Comparison of ENCODE assay signal across 8 mouse cellular contexts in genomic region chr9:118453427-118453826, GRCm38 (mm10). TPM values are rescaled to one million over a fixed set of nuclear protein-coding genes. Genes with fewer than 3 reads are reported as not detected.
DNase-seq lines count a peak whose midpoint lies in the region; ATAC-seq and TF ChIP-seq lines count a peak whose summit lies in the region.

No protein-coding gene starts in this region.

- H3K4me3 ChIP-seq in cerebellum, adult 2 months (replicated peaks; ENCODE audit: insufficient read depth, low read depth, low read length) = peak overlapping the region; percentile 57
- H3K4me3 ChIP-seq in kidney, embryonic 14.5 days (ENCODE audit: low read length) = peak overlapping the region; percentile 0; the same call in 1 of the 2 replicates
- H3K4me3 ChIP-seq in liver, embryonic 15.5 days (replicated peaks) = no peak overlapping the region

- H3K9me3 ChIP-seq in kidney, embryonic 14.5 days (ENCODE audit: control insufficient read depth, low read length) = no peaks in the 10 kb centered on the region
- H3K9me3 ChIP-seq in liver, embryonic 15.5 days (replicated peaks) = no peaks in the 10 kb centered on the region

- H3K4me1 ChIP-seq in cerebellum, adult 2 months (ENCODE audit: control insufficient read depth, insufficient read depth, low read length) = no peaks in the 10 kb centered on the region
- H3K4me1 ChIP-seq in kidney, embryonic 14.5 days (ENCODE audit: control insufficient read depth, insufficient read depth, low read length) = no peaks in the 10 kb centered on the region
- no peaks in the 10 kb centered on the region for H3K4me1 ChIP-seq in liver, embryonic 15.5 days (replicated peaks)

- no peak for TF ChIP-seq POLR2A in cerebellum, adult 2 months (IDR thresholded peaks at IDR 0.05; ENCODE audit: borderline replicate concordance, insufficient read depth, low read length)

- no peaks in the 10 kb centered on the region for H3K36me3 ChIP-seq in kidney, embryonic 14.5 days (ENCODE audit: control insufficient read depth, insufficient read depth, low read length)
- no peaks in the 10 kb centered on the region for H3K36me3 ChIP-seq in liver, embryonic 15.5 days (replicated peaks)

- 5% methylated on average over 9 of the region's 9 CpGs for WGBS in cerebellum, adult 2 months
- 48% methylated on average over 9 of the region's 9 CpGs for WGBS in kidney, embryonic 14.5 days
- 46% methylated on average over 9 of the region's 9 CpGs for WGBS in liver, embryonic 15.5 days (ENCODE audit: insufficient replicate concordance)

- TF ChIP-seq CTCF in cerebellum, adult 2 months (IDR thresholded peaks at IDR 0.05; ENCODE audit: borderline replicate concordance, insufficient read depth, low read depth, low read length) = no peak

- ATAC-seq in kidney, embryonic 14.5 days (ENCODE audit: low FRiP score, low TSS enrichment) = no peak
- peak; percentile 59 for ATAC-seq in common myeloid progenitor, adult 5-6 weeks (replicated peaks; ENCODE audit: low read depth, poor library complexity, severe bottlenecking)
- ATAC-seq in liver, embryonic 15.5 days (ENCODE audit: insufficient read depth) = no peak

- peak; percentile 32 for DNase-seq in cerebellum, adult 2 months
- no peak for DNase-seq in cerebellum, postnatal 36 days
- DNase-seq in kidney, adult 8-10 months = no peak
- DNase-seq in adrenal gland, postnatal 10 days = no peak
- no peak for DNase-seq in layer of hippocampus, adult 9-11 months

- no peaks in the 10 kb centered on the region for H3K27me3 ChIP-seq in cerebellum, adult 2 months (ENCODE audit: control insufficient read depth, insufficient read depth, low read length)
- H3K27me3 ChIP-seq in kidney, embryonic 14.5 days (ENCODE audit: control insufficient read depth, insufficient read depth, low read length) = no peaks in the 10 kb centered on the region
- H3K27me3 ChIP-seq in liver, embryonic 15.5 days = no peaks in the 10 kb centered on the region

- H3K4me2 ChIP-seq in kidney, embryonic 14.5 days (replicated peaks; ENCODE audit: low read depth, low read length) = 0 out of 2 replicates have a peak overlapping the region, but pooled peaks have one; percentile 11
- H3K4me2 ChIP-seq in liver, embryonic 15.5 days = peak overlapping the region; percentile 18; the same call in 1 of the 2 replicates

- H3K27ac ChIP-seq in cerebellum, adult 2 months (ENCODE audit: insufficient read depth, low read length) = no peak overlapping the region
- H3K27ac ChIP-seq in kidney, embryonic 14.5 days (ENCODE audit: low read depth, low read length) = no peak overlapping the region
- no peak overlapping the region for H3K27ac ChIP-seq in liver, embryonic 15.5 days (replicated peaks)

- H3K9ac ChIP-seq in kidney, embryonic 14.5 days (ENCODE audit: low read depth, low read length) = no peak overlapping the region
- H3K9ac ChIP-seq in liver, embryonic 15.5 days = no peak overlapping the region

RNA-seq across cellular contexts. Expression of gene Eomes, which starts 24.6 kb away (rescaled TPM):
- polyA plus RNA-seq in cerebellum, adult 2 months (2012; rRNA removed) = 6.0 and 6.9 TPM in 2 replicates
- polyA plus RNA-seq in kidney, embryonic 14.5 days (2014; fragmentation: Nextera tagmentation; extraction: Ambion mirVana) = not detected in 2 replicates
- total RNA-seq in common myeloid progenitor, adult 5-6 weeks (2017) = not detected in 2 replicates
- 0.03 TPM in 1 of 2 replicates, not detected in the other for polyA plus RNA-seq in liver, embryonic 15.5 days (2015; fragmentation: Nextera tagmentation; extraction: Ambion mirVana)
- total RNA-seq in adrenal gland, postnatal 10 days (2021) = under 1 TPM; 0.27 to 0.30 TPM

RNA-seq across cellular contexts. Expression of gene Golga4, which starts 52.6 kb away (rescaled TPM):
- polyA plus RNA-seq in cerebellum, adult 2 months (2012; rRNA removed) = 61.5 and 65.7 TPM in 2 replicates
- polyA plus RNA-seq in kidney, embryonic 14.5 days (2014; fragmentation: Nextera tagmentation; extraction: Ambion mirVana) = 54.5 and 70.7 TPM in 2 replicates
- 86.7 and 91.0 TPM in 2 replicates for total RNA-seq in common myeloid progenitor, adult 5-6 weeks (2017)
- polyA plus RNA-seq in liver, embryonic 15.5 days (2015; fragmentation: Nextera tagmentation; extraction: Ambion mirVana) = 13.5 and 14.9 TPM in 2 replicates
- 10 to 100 TPM; 79.3 to 98.4 TPM for total RNA-seq in adrenal gland, postnatal 10 days (2021)

Comparison
In these comparisons a context has a peak if more than half of its experiments do, and no peak if none do; other contexts are left out.
1. DNase-seq: peak in cerebellum, adult 2 months (2 of 2); none in cerebellum, postnatal 36 days (0 of 2), kidney, adult 8-10 months (0 of 2), adrenal gland, postnatal 10 days (single experiment) and layer of hippocampus, adult 9-11 months (single experiment).